Mouse (Mus musculus): ENCODE measurements at regions not wholly inside any gene's neighbourhood (a gene's known extent, or its start where the extent isn't known, plus 50 kb on each side); places are given as distances from the start of the nearest gene placed in this dataset.

DNA sequence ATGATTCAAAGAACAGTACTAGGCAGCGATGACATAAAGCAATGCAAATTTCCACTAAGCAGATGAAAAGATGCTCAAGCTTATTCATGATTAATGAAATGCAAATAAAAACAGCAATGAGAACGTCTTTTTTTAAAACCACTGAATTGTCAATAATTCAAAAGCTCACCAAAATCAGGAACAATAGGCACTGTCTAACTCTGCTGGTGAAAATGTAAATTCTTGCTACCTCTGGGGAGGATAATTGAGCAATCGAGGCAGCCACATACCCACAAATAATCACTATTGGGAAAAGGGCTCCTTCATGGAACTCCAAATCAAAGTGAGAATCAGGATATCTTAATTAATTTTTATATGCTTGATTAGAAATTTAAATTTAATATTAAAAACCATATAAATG, 663.3 kb downstream of the Smarca1 start:
- Histone ChIP-seq H3K4me2 (replicated peaks) (no peak overlapping the region), H3K36me3 (no peaks in the 10 kb centered on the region), H3K27ac (replicated peaks) (no peak overlapping the region), H3K4me1 (no peaks in the 10 kb centered on the region), H3K9me3 (no peaks in the 10 kb centered on the region), H3K4me3 (no peak overlapping the region), H3K27me3 (no peaks in the 10 kb centered on the region), H3K9ac (replicated peaks) (no peak overlapping the region)
- peak; percentile 63; the same call in 1 of the 2 replicates for ATAC-seq (ENCODE audit: low FRiP score, low read depth)
- WGBS = 39% methylated on average over 3 of the region's 3 CpGs

DNA sequence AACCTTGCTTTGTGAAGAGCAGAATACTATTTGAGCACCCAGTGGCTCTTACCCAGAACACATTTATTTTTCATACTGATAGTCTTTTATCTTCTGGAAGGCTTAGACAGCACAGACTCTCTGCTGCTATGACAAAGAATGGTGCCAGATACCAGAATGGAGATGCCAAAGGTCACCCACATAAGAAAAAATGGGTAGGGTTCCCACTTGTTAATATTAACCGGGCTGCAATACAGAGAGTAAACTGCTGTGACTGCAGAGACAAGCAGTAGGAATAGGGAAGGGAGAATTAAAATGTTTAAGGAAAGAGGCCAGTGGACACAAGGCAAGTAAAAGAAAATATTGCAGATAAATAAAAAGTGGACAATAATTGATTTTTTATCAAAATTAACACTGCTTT, 709.9 kb downstream of the Smarca1 start:
- ATAC-seq (ENCODE audit: low FRiP score, low read depth) = no peak
- H3K27me3 ChIP-seq = no peaks in the 10 kb centered on the region
- H3K36me3 ChIP-seq = no peaks in the 10 kb centered on the region
- no peaks in the 10 kb centered on the region for H3K4me1 ChIP-seq
- WGBS = 87% methylated on average over 1 of the region's 1 CpGs
- H3K27ac ChIP-seq (replicated peaks) = no peak overlapping the region
- H3K9me3 ChIP-seq = no peaks in the 10 kb centered on the region
- no peak overlapping the region for H3K4me3 ChIP-seq
- H3K4me2 ChIP-seq (replicated peaks) = no peak overlapping the region
- no peak overlapping the region for H3K9ac ChIP-seq (replicated peaks)

DNA sequence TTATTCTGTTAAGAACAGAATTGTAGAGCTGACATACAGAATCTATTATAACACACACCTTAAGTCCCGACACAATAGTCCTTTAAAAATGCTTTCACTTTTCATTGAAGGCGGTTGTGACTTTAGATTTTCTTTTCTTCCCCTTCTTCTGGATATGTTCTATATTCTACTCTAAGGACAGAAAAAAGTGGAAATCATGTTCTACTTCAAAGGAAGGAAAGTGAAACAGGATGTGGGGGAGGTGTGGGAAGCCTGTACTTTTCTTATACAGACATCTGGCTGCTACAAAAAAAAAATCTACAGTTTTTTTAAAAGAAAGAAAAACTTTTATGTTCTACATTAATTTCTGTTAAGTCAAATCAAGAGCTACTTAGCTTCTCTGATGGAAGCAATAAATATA, 735.0 kb downstream of the Smarca1 start:
- Histone ChIP-seq H3K4me2 (replicated peaks) (no peak overlapping the region), H3K27ac (replicated peaks) (no peak overlapping the region), H3K36me3 (no peaks in the 10 kb centered on the region), H3K9ac (replicated peaks) (no peak overlapping the region), H3K9me3 (no peaks in the 10 kb centered on the region), H3K4me3 (no peak overlapping the region), H3K4me1 (no peaks in the 10 kb centered on the region), H3K27me3 (no peaks in the 10 kb centered on the region)
- ATAC-seq (ENCODE audit: low FRiP score, low read depth) = no peak
- WGBS = 86% methylated on average over 2 of the region's 2 CpGs

DNA sequence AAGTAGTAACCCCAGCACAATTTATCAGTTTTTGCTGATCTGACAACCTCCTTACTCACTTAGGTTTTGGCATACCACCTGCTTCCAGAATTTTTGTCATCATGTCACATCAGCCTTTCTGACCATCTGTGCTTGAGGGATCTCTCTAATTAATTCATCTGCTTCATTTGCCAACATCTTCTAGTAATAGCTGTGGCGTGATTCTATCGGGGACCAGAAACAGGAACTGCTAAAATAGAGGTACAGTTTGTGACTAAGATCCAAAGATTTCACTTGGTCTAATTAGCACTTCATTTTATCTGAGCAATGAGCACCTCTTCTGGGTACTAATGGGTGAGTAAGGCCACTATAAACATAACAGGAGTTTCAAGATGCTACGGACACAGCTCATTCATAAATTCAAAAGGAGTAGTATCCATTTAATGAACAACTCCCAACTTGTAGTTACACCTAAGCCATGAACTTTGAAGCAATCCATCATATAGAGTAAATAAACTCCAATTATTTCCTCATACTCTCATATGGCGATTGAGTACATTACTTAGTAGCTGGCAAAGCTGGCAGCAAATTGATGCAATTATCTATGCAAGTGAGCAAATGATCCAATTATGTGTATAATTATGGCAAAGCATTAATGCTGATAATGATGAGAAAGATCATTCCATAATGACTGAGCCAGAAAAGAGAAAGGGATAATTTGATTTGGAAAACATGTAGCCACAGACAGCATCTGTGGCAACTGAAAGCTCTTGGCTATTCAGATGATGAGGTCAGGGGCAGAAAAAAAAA, 768.4 kb downstream of the Smarca1 start:
- H3K4me2 ChIP-seq (replicated peaks) = no peak overlapping the region
- WGBS = 84% methylated on average over 4 of the region's 4 CpGs
- no peak overlapping the region for H3K4me3 ChIP-seq
- ATAC-seq (ENCODE audit: low FRiP score, low read depth) = no peak
- H3K9ac ChIP-seq (replicated peaks) = no peak overlapping the region
- no peaks in the 10 kb centered on the region for H3K36me3 ChIP-seq
- H3K9me3 ChIP-seq = no peaks in the 10 kb centered on the region
- no peaks in the 10 kb centered on the region for H3K27me3 ChIP-seq
- H3K27ac ChIP-seq (replicated peaks) = no peak overlapping the region
- H3K4me1 ChIP-seq = no peaks in the 10 kb centered on the region
